ENCODE assay signal across 15 mouse cellular contexts in the genomic region with DNA sequence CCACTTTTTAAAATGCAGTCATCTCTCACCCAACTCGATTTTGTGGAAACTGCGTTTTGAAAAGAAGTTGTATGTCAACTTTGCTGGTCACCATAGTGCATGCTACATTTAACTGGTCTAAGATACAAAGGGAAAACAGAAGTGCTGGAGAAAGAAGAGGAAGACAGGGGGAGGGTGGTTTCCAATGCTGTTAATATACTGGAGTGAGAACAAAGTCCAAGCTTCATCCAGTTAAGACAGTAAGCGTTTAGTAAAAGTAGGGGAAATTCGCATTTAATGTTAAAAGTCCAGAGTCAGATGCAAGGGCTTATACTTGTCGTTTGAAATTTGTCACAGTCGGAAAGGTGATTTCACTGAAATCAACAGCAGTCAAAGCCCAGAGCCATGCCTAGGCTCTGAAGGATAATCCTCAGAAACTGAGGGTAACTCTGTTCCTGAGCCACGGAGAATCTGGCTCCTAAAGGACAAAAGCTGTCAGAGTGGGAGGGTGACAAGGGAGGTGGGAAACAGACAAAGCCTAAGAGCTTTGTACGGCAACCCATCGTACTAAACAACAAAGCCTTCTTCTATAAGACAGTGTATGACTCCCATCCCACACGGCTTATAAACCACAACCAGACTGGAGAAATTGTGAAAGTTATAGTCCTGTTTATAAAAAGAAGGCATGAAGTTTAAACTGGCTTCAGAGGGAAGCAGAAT. TPM values are rescaled to one million over a fixed set of nuclear protein-coding genes. Genes with fewer than 3 reads are reported as not detected.
A peak's percentile ranks its signal among the peaks of the same experiment; 100 is the strongest.
DNase-seq lines count a peak whose midpoint lies in the region; ATAC-seq and TF ChIP-seq lines count a peak whose summit lies in the region.
"Had no signal": no experiment of that assay in that cellular context is flagged by ENCODE, and none has a peak within 500 bp of the region (broad histone marks: within the 10 kb centered on the region; RNA-seq: fewer than 3 reads in every experiment).

No protein-coding gene starts in this region.

- peak overlapping the region; percentile 1; the same call in 1 of the 2 replicates for H3K4me2 ChIP-seq in heart, embryonic 14.5 days (ENCODE audit: low read length)
- H3K4me2 ChIP-seq: forebrain, embryonic 15.5 days; hindbrain, embryonic 14.5 days had no signal

- ATAC-seq in heart, embryonic 14.5 days (ENCODE audit: insufficient number of reproducible peaks, insufficient read depth, low FRiP score, low read depth), result no peak
- ATAC-seq: CD4-positive, CD25-positive, alpha-beta regulatory T cell, adult 4 months; forebrain, embryonic 15.5 days had no signal

- H3K27me3 ChIP-seq in heart, embryonic 14.5 days (ENCODE audit: control insufficient read depth, insufficient read depth, low read length), result no peaks in the 10 kb centered on the region
- no peaks in the 10 kb centered on the region for H3K27me3 ChIP-seq in ES-Bruce4 (ENCODE audit: control insufficient read depth, insufficient read depth, low read length, poor library complexity, severe bottlenecking)
- H3K27me3 ChIP-seq: forebrain, embryonic 15.5 days had no signal

- H3K9me3 ChIP-seq in heart, embryonic 14.5 days (ENCODE audit: control insufficient read depth, low read length), result no peaks in the 10 kb centered on the region
- H3K9me3 ChIP-seq in ES-Bruce4 (replicated peaks; ENCODE audit: control insufficient read depth, insufficient read depth, low read length, poor library complexity, severe bottlenecking), result no peaks in the 10 kb centered on the region
- H3K9me3 ChIP-seq: forebrain, embryonic 15.5 days had no signal

- H3K9ac ChIP-seq in heart, embryonic 14.5 days (ENCODE audit: low read length), result peak overlapping the region; percentile 22; the same call in 1 of the 2 replicates
- H3K9ac ChIP-seq in ES-Bruce4 (ENCODE audit: low read depth, poor library complexity, severe bottlenecking), result no peak overlapping the region
- H3K9ac ChIP-seq: forebrain, embryonic 15.5 days; hindbrain, embryonic 14.5 days had no signal

- peak overlapping the region; percentile 59 to 75 for H3K27ac ChIP-seq in heart, embryonic 14.5 days (replicated peaks in 1 of 2; ENCODE audit: control insufficient read depth in 1 of 2, insufficient read depth in 1 of 2, low read depth in 2 of 2, low read length in 2 of 2)
- peak overlapping the region; percentile 71 for H3K27ac ChIP-seq in layer of hippocampus, adult 2 months
- H3K27ac ChIP-seq in ES-Bruce4 (ENCODE audit: insufficient read depth, low read length), result 0 out of 2 replicates have a peak overlapping the region, but pooled peaks have one; percentile 44
- H3K27ac ChIP-seq: forebrain, embryonic 15.5 days; hindbrain, embryonic 14.5 days had no signal

- TF ChIP-seq EP300 in ES-Bruce4 (IDR thresholded peaks at IDR 0.05; ENCODE audit: insufficient read depth, low read depth, low read length), result no peak

- peaks cover 53% of the 10 kb centered on the region for H3K36me3 ChIP-seq in heart, embryonic 14.5 days (ENCODE audit: control insufficient read depth, insufficient read depth, low read length)
- peaks cover 45% of the 10 kb centered on the region for H3K36me3 ChIP-seq in ES-Bruce4 (ENCODE audit: control insufficient read depth, insufficient read depth, low read length, poor library complexity, severe bottlenecking)

- H3K4me1 ChIP-seq in heart, embryonic 14.5 days (ENCODE audit: control insufficient read depth in 2 of 2, insufficient read depth in 2 of 2, low read length in 2 of 2), result peaks cover 4 to 43% of the 10 kb centered on the region in 2 experiments; a peak in 3 of 4 replicates
- H3K4me1 ChIP-seq in ES-Bruce4 (ENCODE audit: control insufficient read depth, insufficient read depth, low read length), result no peaks in the 10 kb centered on the region
- H3K4me1 ChIP-seq: forebrain, embryonic 15.5 days had no signal

- 58% methylated on average over 10 of the region's 10 CpGs for WGBS in heart, embryonic 14.5 days

- H3K4me3 ChIP-seq in heart, embryonic 14.5 days (ENCODE audit: control insufficient read depth in 1 of 2, insufficient read depth in 1 of 2, low read depth in 1 of 2, low read length in 2 of 2), result no peak overlapping the region
- peak overlapping the region; percentile 4; the same call in 1 of the 2 replicates for H3K4me3 ChIP-seq in layer of hippocampus, adult 2 months
- no peak overlapping the region for H3K4me3 ChIP-seq in ES-Bruce4 (ENCODE audit: low read depth, low read length)
- H3K4me3 ChIP-seq: forebrain, embryonic 15.5 days had no signal

- intact Hi-C loops in heart, postnatal 14 days (cut with DNase I), result no loop called here

- no peak for TF ChIP-seq CTCF in layer of hippocampus, adult 2 months (conservative IDR thresholded peaks at IDR 0.05)
- TF ChIP-seq CTCF in ES-Bruce4 (IDR thresholded peaks at IDR 0.05; ENCODE audit: low read depth, low read length), result no peak
- TF ChIP-seq CTCF in brain, embryonic 14.5 days (IDR thresholded peaks at IDR 0.05; ENCODE audit: borderline replicate concordance, extremely low read depth, insufficient read depth, insufficient read length), result no peak

- DNase-seq in heart, postnatal 14 days, result no peak
- no peak for DNase-seq in layer of hippocampus, adult 2 months (ENCODE audit: low spot score in 2 of 2)
- DNase-seq in layer of hippocampus, adult 9-10 months (ENCODE audit: low spot score), result no peak
- peak; percentile 5 for DNase-seq in brain, embryonic 14.5 days (ENCODE audit: low read depth)
- no peak for DNase-seq in right cerebral cortex, postnatal 14 days
- DNase-seq: cerebellum, adult 2 months; gastrocnemius, postnatal 10 days; layer of hippocampus, postnatal 36 days; lung, adult 2 months; thymus, adult 2 months had no signal

- no peak for TF ChIP-seq POLR2A in ES-Bruce4 (IDR thresholded peaks at IDR 0.05; ENCODE audit: insufficient read depth, low read length)
- TF ChIP-seq POLR2A in brain, embryonic 14.5 days (IDR thresholded peaks at IDR 0.05; ENCODE audit: borderline replicate concordance, extremely low read depth, insufficient read depth, insufficient read length, poor library complexity, severe bottlenecking), result no peak

RNA-seq across cellular contexts. Expression of a gene that starts 23.0 kb away (rescaled TPM):
- 172 and 177 TPM in 2 replicates for polyA plus RNA-seq in heart, embryonic 14.5 days (2014; fragmentation: Nextera tagmentation; extraction: Ambion mirVana)
- 100 to 1,000 TPM; 159 to 171 TPM for total RNA-seq in heart, postnatal 14 days (2021)
- 100 to 1,000 TPM; 447 to 456 TPM for total RNA-seq in layer of hippocampus, adult 2 months (2021)
- polyA plus RNA-seq in ES-Bruce4 (2011; ENCODE audit: insufficient read depth, insufficient read length, low read depth, missing spikeins), result 453 and 507 TPM in 2 replicates
- 134 and 191 TPM in 2 replicates for polyA plus RNA-seq in brain, embryonic 14.5 days (2012; rRNA removed)

RNA-seq across cellular contexts. Expression of a gene that starts 50.6 kb away (rescaled TPM):
- 21.5 and 22.3 TPM in 2 replicates for polyA plus RNA-seq in heart, embryonic 14.5 days (2014; fragmentation: Nextera tagmentation; extraction: Ambion mirVana)
- 1 to 10 TPM; 7.0 to 7.2 TPM for total RNA-seq in heart, postnatal 14 days (2021)
- 10 to 100 TPM in 1 of 2 experiments, 1 to 10 TPM in 1; 9.0 to 10.1 TPM for total RNA-seq in layer of hippocampus, adult 2 months (2021)
- polyA plus RNA-seq in ES-Bruce4 (2011; ENCODE audit: insufficient read depth, insufficient read length, low read depth, missing spikeins), result 15.8 and 16.1 TPM in 2 replicates
- 17.5 and 18.9 TPM in 2 replicates for polyA plus RNA-seq in brain, embryonic 14.5 days (2012; rRNA removed)

RNA-seq across cellular contexts. Expression of a gene that starts 50.8 kb away (rescaled TPM):
- 98.5 and 101 TPM in 2 replicates for polyA plus RNA-seq in heart, embryonic 14.5 days (2014; fragmentation: Nextera tagmentation; extraction: Ambion mirVana)
- total RNA-seq in heart, postnatal 14 days (2021), result 10 to 100 TPM; 55.3 to 59.2 TPM
- total RNA-seq in layer of hippocampus, adult 2 months (2021), result 100 to 1,000 TPM; 111 to 139 TPM
- 101 and 113 TPM in 2 replicates for polyA plus RNA-seq in ES-Bruce4 (2011; ENCODE audit: insufficient read depth, insufficient read length, low read depth, missing spikeins)
- polyA plus RNA-seq in brain, embryonic 14.5 days (2012; rRNA removed), result 39.6 and 50.2 TPM in 2 replicates
